Mouse (Mus musculus) frontal cortex, postnatal 36 days (tissue): ENCODE data around the gene Ep300.
"Not testable (repeated sequence)": the region's sequence is repeated elsewhere in the genome, so short reads cannot be mapped to it uniquely, and the experiment has no call there.

ENCODE experiments used
- DNase-seq, 2 experiments: peaks; one replicate each; pipeline ENCODE4 v3.0.0; 2022; ENCODE audit warnings: low spot score in 2 of 2

Ep300 gene

GRCm38 (mm10) chr15:81594146-81594696 lies 9.1 kb downstream of the Ep300 start:
- no peak for DNase-seq

GRCm38 (mm10) chr15:81598742-81599141 lies 13.6 kb downstream of the Ep300 start:
- DNase-seq = not testable (repeated sequence)

- DNase-seq = no peak
Observed at GRCm38 (mm10) chr15:81605241-81605640, 20.1 kb downstream of the Ep300 start.

- no peak for DNase-seq
Observed at GRCm38 (mm10) chr15:81606634-81607033, 21.5 kb downstream of the Ep300 start.

- no peak for DNase-seq
Observed at GRCm38 (mm10) chr15:81649516-81650455, 64.6 kb downstream of the Ep300 start.

GRCm38 (mm10) chr15:81650636-81651035 lies 65.5 kb downstream of the Ep300 start:
- DNase-seq = no peak

- no peak for DNase-seq
Observed at GRCm38 (mm10) chr15:81661701-81662100, 76.5 kb downstream of the Ep300 start.

GRCm38 (mm10) chr15:81663281-81663680 lies 78.1 kb downstream of the Ep300 start:
- no peak for DNase-seq

GRCm38 (mm10) chr15:81663697-81664561 lies 78.8 kb downstream of the Ep300 start, which contains the start of gene L3mbtl2:
Gene L3mbtl2 (plus strand): TSS chr15:81663889.
- DNase-seq = peak; percentile 88 to 93

GRCm38 (mm10) chr15:81666957-81667356 lies 81.8 kb downstream of the Ep300 start:
- DNase-seq = no peak

GRCm38 (mm10) chr15:81670231-81670640 lies 85.1 kb downstream of the Ep300 start:
- peak in 1 of 2 experiments; percentile 55 for DNase-seq

- DNase-seq = no peak
Observed at GRCm38 (mm10) chr15:81676637-81677036, 91.5 kb downstream of the Ep300 start.

GRCm38 (mm10) chr15:81680301-81680805 lies 95.2 kb downstream of the Ep300 start:
- DNase-seq = no peak

- no peak for DNase-seq
Observed at GRCm38 (mm10) chr15:81693366-81693966, 108.3 kb downstream of the Ep300 start.

- peak; percentile 53 to 72 for DNase-seq
Observed at GRCm38 (mm10) chr15:81693967-81694881, 109.1 kb downstream of the Ep300 start.

- no peak for DNase-seq
Observed at GRCm38 (mm10) chr15:81694891-81695290, 109.7 kb downstream of the Ep300 start.

GRCm38 (mm10) chr15:81697175-81697574 lies 112.0 kb downstream of the Ep300 start, which contains the start of gene Chadl:
Gene Chadl (minus strand): TSS chr15:81697287.
- DNase-seq = peak in 1 of 2 experiments; percentile 26

GRCm38 (mm10) chr15:81697847-81698246 lies 112.7 kb downstream of the Ep300 start:
- peak in 1 of 2 experiments; percentile 34 for DNase-seq

GRCm38 (mm10) chr15:81698532-81698931 lies 113.4 kb downstream of the Ep300 start:
- DNase-seq = no peak

GRCm38 (mm10) chr15:81700161-81700560 lies 115.0 kb downstream of the Ep300 start:
- DNase-seq = no peak
